Mouse (Mus musculus): ENCODE results near the gene Slc11a2.

DNA sequence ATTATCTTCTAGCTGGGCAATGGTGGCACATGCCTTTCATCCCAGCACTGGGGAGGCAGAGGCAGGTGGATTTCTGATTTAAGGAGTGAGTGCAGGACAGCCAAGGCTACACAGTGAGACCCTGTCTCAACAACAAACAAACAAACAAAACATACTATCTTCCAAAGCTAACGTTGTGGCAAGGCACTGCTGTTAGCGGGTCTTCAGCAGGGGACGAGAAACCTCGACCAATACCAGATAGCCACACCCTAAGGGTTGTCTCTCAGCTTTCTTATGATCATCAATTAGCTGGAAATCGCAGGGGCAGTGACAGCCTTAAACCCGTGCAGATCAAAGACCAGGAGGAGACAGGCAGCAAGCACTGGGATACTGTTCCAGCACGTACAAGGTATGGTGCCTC is 60.6 kb downstream of the Slc11a2 start, which contains the start of gene Higd1c:
- TF ChIP-seq CTCF (IDR thresholded peaks at IDR 0.05): no peak
- TF ChIP-seq EP300 (IDR thresholded peaks at IDR 0.05; ENCODE audit: insufficient read depth, low read depth, low read length): no peak
- TF ChIP-seq POLR2A (IDR thresholded peaks at IDR 0.05; ENCODE audit: insufficient read depth, low read depth, low read length): no peak

Measured in heart, adult 2 months (tissue).